Mouse (Mus musculus) midbrain, postnatal 0 days (tissue): ENCODE data around the gene Phykpl. TPM values are rescaled to one million over a fixed set of nuclear protein-coding genes. Genes with fewer than 3 reads are reported as not detected.
A peak's percentile ranks its signal among the peaks of the same experiment; 100 is the strongest.

Experiments
- ATAC-seq: fragments of 200-750 bp; cut with Nextera tagmentation; 2 replicates; pipeline ENCODE4 v1.8.0; 2017; ENCODE audit warnings: moderate number of reproducible peaks, mild to moderate bottlenecking, moderate TSS enrichment, moderate library complexity; ENCODE audit not compliant: low FRiP score
- DNase-seq: peaks from one replicate; pipeline ENCODE4 v3.0.0-alpha.2; 2015; ENCODE audit warnings: low spot score
- H3K27ac ChIP-seq: fragments of 300-500 bp; sonication (generic); 2 replicates; pipeline ENCODE4 v1.5.1; 2014; ENCODE audit warnings: low read depth, mild to moderate bottlenecking, low read length, mixed read lengths
- H3K27me3 ChIP-seq: fragments of 300-500 bp; sonication (generic); 2 replicates; pipeline ENCODE4 v1.6.1; 2014; ENCODE audit warnings: low read length, control low read depth, mixed read lengths; ENCODE audit not compliant: insufficient read depth
- H3K36me3 ChIP-seq: fragments of 300-500 bp; sonication (generic); 2 replicates; pipeline ENCODE4 v1.6.1; 2014; ENCODE audit warnings: low read length, control low read depth, mixed read lengths; ENCODE audit not compliant: insufficient read depth
- H3K4me1 ChIP-seq: fragments of 300-500 bp; sonication (generic); 2 replicates; pipeline ENCODE4 v1.6.1; 2014; ENCODE audit warnings: mild to moderate bottlenecking, control low read depth, antibody characterized with exemption, low read length, mixed read lengths; ENCODE audit not compliant: insufficient read depth
- H3K4me2 ChIP-seq: fragments of 300-500 bp; sonication (generic); 2 replicates; pipeline ENCODE4 v1.6.1; 2014; ENCODE audit warnings: low read depth, mild to moderate bottlenecking, low read length, mixed read lengths; ENCODE audit not compliant: poor library complexity, severe bottlenecking
- H3K4me3 ChIP-seq: fragments of 300-500 bp; sonication (generic); 2 replicates; pipeline ENCODE4 v1.5.1; 2014; ENCODE audit warnings: low read depth, mild to moderate bottlenecking, low read length, moderate library complexity
- H3K9ac ChIP-seq: fragments of 300-500 bp; sonication (generic); replicated peaks from 2 replicates; pipeline ENCODE4 v1.6.1; 2014; ENCODE audit warnings: mild to moderate bottlenecking, low read length, moderate library complexity, mixed read lengths; ENCODE audit not compliant: poor library complexity, severe bottlenecking
- H3K9me3 ChIP-seq: fragments of 300-500 bp; sonication (generic); 2 replicates; pipeline ENCODE4 v1.6.1; 2016; ENCODE audit warnings: low read length, control low read depth
- CTCF ChIP-seq: IDR thresholded peaks from 2 replicates; pipeline ENCODE4 v1.5.1; 2016; ENCODE audit warnings: antibody characterized with exemption, mild to moderate bottlenecking
- WGBS: fragments of 180-500 bp; shearing (Covaris S2); extraction: QIAGEN DNeasy Blood & Tissue Kit; methylation state at CpG from one replicate; pipeline ENCODE4 v1.1.7; 2014; 5-methylcytosine and 5-hydroxymethylcytosine counted together
- polyA plus RNA-seq: library from polyadenylated mRNA; unstranded; fragments of >200 nt; fragmentation: Nextera tagmentation; extraction: Ambion mirVana; gene quantifications from 2 replicates; pipeline ENCODE4 v1.2.1, GENCODE M21; 2015
- total RNA-seq: library from RNA; depleted of rRNA; stranded (reverse); fragments of >200 nt; gene quantifications from 2 replicates; pipeline ENCODE4 v1.2.3, GENCODE M21; 2014

Gene Phykpl
- total and polyA plus RNA-seq, 2 experiments from 2014 or later = 6.6 to 6.9 TPM

DNA sequence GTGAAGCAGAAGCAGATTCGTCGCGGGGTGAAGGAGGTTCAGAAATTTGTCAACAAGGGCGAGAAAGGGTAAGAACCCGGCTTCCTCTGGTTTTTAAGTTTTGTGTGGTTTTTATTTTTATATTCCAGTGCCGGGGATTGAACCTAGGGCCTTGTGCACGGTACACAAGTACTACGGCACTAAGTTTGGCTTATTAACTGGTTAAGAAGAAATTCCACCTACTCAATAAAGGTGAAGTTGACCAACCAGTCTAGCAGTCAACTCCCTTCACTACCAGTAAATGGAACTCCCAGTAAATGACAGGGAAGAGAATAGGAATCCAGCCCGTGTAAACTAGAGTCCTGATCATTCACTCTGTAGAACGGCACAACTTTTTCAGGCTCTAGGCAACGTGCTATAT, 35.5 kb downstream of the Phykpl start:
- H3K4me1 ChIP-seq = 0 out of 2 replicates have a peak, but pooled peaks cover 1% of the 10 kb centered on the region
- ATAC-seq (no peak), DNase-seq (no peak)
- no peak overlapping the region for H3K27ac ChIP-seq
- no peaks in the 10 kb centered on the region for H3K9me3 ChIP-seq
- peak overlapping the region; percentile 65 for H3K4me2 ChIP-seq
- TF ChIP-seq CTCF = no peak
- peak overlapping the region; percentile 59 for H3K9ac ChIP-seq
- no peaks in the 10 kb centered on the region for H3K27me3 ChIP-seq
- WGBS = 2% methylated on average over 11 of the region's 11 CpGs
- H3K4me3 ChIP-seq = peak overlapping the region; percentile 89
- H3K36me3 ChIP-seq = peaks cover 26% of the 10 kb centered on the region

DNA sequence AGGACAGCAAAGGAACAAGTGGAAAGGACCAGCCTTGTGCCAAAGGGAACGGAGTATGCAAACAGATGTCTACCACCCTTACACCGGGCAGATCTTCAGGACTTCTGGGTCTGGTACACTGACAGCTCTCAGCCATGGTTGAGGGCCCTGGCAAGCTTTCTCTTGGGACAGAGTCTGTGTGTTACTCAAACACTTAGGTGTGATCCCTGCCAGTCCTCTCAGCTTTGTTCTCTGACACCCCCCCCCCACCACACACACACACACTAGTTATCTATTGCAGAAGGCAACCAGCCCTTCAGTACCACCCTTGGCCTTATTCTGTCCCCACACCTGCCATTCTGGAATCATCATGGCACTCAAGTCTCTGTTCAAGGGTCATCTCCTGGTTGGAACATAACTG, 37.2 kb downstream of the Phykpl start:
- WGBS = 100% methylated on average over 2 of the region's 2 CpGs
- no peaks in the 10 kb centered on the region for H3K4me1 ChIP-seq
- no peak overlapping the region for H3K27ac ChIP-seq
- ATAC-seq (no peak), DNase-seq (no peak)
- no peak overlapping the region for H3K4me2 ChIP-seq
- no peak overlapping the region for H3K4me3 ChIP-seq
- H3K9me3 ChIP-seq = no peaks in the 10 kb centered on the region
- no peak overlapping the region for H3K9ac ChIP-seq
- H3K27me3 ChIP-seq = no peaks in the 10 kb centered on the region
- no peak for TF ChIP-seq CTCF
- peaks cover 39% of the 10 kb centered on the region for H3K36me3 ChIP-seq

DNA sequence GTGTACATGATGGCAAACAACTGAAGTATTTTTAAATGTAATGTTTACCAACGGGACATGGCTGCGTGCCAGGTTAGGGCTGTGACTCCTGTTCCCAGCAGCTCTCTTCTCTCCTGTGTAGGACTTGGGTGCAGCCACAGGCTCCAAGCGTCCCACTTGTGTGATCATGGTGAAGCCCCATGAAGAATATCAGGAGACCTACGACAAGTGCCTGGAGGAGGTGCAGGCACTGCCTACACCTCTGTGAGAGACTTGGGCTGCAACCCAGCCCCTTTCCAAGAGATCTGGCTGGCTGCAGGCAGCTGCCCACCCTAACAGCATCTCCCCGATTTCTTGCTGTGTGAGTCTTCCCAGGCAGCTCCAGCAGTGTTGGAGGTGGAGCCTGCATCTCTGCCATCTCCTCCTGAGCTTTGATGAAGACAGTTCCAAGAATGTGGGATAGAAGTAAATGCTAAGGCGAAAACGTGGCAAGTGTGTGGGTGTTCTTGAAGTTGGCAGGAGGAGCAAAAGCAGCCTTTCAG, 38.5 kb downstream of the Phykpl start:
- no peak overlapping the region for H3K4me3 ChIP-seq
- DNase-seq (no peak), ATAC-seq (no peak)
- H3K36me3 ChIP-seq = peaks cover 52% of the 10 kb centered on the region
- no peak overlapping the region for H3K4me2 ChIP-seq
- no peak overlapping the region for H3K27ac ChIP-seq
- no peaks in the 10 kb centered on the region for H3K4me1 ChIP-seq
- H3K27me3 ChIP-seq = no peaks in the 10 kb centered on the region
- WGBS = 93% methylated on average over 7 of the region's 7 CpGs
- no peak for TF ChIP-seq CTCF
- no peaks in the 10 kb centered on the region for H3K9me3 ChIP-seq
- no peak overlapping the region for H3K9ac ChIP-seq

DNA sequence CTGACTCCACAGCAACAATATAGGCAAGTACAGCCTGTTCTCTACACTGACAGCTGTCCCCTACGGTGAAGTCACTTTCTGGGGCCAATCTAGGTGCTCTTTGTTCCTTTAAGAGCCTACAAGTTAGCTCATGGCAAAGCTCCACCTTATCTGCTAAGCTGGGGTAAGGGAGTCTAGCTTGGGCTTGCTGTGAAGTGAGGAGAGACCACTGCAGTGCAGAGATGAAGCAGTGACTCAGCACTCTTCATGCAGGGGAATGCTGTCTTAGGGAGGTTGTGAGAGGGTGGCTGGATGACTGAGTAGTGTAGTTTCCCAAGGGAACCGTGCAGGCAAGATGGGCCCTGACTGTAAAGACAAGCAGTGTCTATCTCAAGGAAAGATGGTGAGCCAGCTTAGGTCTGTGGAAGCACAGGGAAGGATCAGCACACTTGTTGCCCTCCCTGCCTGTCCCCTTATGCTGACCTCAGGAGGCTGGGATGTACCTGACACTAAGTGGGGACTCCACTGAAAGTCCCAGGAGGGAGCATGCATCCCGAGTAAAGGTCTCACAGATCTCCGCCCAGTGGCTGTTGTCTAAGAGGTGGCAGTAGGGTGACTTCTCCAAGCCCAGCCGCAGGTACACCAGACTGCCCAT, 40.7 kb downstream of the Phykpl start:
- H3K36me3 ChIP-seq = peaks cover 63% of the 10 kb centered on the region

DNA sequence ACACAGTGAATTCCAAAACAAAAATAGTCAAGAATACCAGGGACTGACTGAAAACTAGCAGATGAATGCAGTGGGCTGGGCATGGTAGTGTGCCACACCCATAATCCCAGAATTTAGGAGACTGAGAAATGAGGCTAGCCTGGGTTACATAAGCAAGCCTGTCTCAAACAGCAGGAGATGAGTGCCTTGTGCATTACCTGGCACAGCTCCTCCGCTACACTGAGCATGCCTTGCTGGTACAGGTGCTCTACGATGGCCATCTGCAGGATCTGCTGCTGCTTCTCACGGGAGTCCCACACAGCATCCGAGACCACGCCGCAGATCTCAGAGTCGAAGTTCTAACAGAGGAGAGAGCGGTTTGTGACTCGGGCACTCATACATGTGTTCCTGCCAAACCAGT, 42.9 kb downstream of the Phykpl start:
- WGBS = 93% methylated on average over 9 of the region's 9 CpGs
- Histone ChIP-seq H3K27me3 (no peaks in the 10 kb centered on the region), H3K9me3 (no peaks in the 10 kb centered on the region), H3K9ac (no peak overlapping the region), H3K27ac (no peak overlapping the region), H3K4me1 (no peaks in the 10 kb centered on the region), H3K4me3 (no peak overlapping the region), H3K36me3 (peaks cover 58% of the 10 kb centered on the region), H3K4me2 (no peak overlapping the region)
- no peak for ATAC-seq
- DNase-seq = no peak
- no peak for TF ChIP-seq CTCF

More for the DNA sequence above, 40.7 kb downstream of the Phykpl start:
- Histone ChIP-seq H3K9me3 (no peaks in the 10 kb centered on the region), H3K27me3 (no peaks in the 10 kb centered on the region), H3K4me1 (no peaks in the 10 kb centered on the region), H3K9ac (no peak overlapping the region), H3K4me3 (no peak overlapping the region), H3K27ac (no peak overlapping the region), H3K4me2 (no peak overlapping the region)
- no peak for TF ChIP-seq CTCF
- DNase-seq = no peak
- 84% methylated on average over 5 of the region's 5 CpGs for WGBS
- ATAC-seq = no peak

DNA sequence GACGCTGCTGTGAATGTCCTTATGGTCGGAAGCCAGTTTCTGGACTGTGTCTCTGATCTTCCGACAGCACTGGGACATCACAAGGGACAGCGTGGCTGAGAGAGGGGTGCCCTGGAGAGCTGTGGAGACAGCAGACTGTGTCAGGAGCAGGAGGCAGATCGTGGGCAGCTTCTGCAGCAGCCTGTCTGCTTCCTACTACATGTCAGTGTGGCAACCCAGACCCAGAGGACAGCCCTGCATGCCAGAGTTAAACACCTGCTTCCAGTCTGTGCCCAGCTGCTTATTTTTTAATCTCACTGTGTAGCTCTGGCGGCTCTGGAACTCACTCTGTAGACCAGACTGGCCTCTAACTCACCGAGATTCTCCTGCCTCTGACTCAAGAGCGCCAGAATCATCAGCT, 43.4 kb downstream of the Phykpl start:
- WGBS = 91% methylated on average over 8 of the region's 8 CpGs
- no peak overlapping the region for H3K4me3 ChIP-seq
- H3K4me2 ChIP-seq = no peak overlapping the region
- H3K27ac ChIP-seq = no peak overlapping the region
- ATAC-seq (no peak), DNase-seq (no peak)
- H3K4me1 ChIP-seq = no peaks in the 10 kb centered on the region
- no peak for TF ChIP-seq CTCF
- no peak overlapping the region for H3K9ac ChIP-seq
- H3K9me3 ChIP-seq = no peaks in the 10 kb centered on the region
- peaks cover 58% of the 10 kb centered on the region for H3K36me3 ChIP-seq
- H3K27me3 ChIP-seq = no peaks in the 10 kb centered on the region
